In the genomic region with DNA sequence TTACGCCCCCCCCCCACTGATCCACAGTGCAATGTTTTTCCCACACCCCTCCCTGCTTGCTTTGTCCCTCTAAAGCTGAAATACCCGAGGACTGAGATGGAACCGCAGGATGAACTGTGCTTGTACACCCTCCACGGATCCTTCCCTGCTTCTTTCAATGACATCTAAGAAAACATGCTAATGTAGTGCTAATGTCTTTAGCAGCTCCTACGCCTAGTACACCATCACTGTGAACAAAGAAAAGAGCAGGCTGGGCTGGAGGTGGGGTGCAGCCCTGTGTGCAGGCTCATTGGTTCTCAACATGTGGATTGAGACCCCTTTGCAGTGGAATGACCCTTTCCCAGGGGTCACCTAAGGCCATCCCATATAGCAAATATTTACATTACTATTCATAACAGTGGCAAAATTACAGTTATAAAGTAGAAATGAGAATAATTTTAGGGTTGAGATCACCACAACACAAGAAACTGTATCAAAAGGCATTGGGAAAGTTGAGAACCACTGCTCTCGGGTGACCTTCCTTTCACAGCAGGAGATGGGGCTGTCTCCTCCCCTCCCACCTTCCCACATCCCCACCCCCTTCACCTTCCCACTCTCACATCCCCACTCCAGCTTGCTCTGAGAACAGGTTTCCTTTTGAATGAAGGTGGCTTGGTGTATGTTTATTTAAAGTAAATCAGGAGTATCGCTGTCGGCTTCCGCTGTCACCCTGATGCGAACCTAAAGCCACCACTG, we compare ENCODE assay signal across 15 mouse cellular contexts.
DNase-seq lines count a peak whose midpoint lies in the region; ATAC-seq lines count a peak whose summit lies in the region.
"Had no signal": no experiment of that assay in that cellular context is flagged by ENCODE, and none has a peak within 500 bp of the region (broad histone marks: within the 10 kb centered on the region; RNA-seq: fewer than 3 reads in every experiment).

No protein-coding gene starts in this region.

- H3K27ac ChIP-seq in heart, embryonic 11.5 days (ENCODE audit: low read depth, low read length): peak overlapping the region; percentile 86
- H3K27ac ChIP-seq in liver, embryonic 11.5 days (ENCODE audit: low read depth, low read length): peak overlapping the region; percentile 34; the same call in 1 of the 2 replicates
- no peak overlapping the region for H3K27ac ChIP-seq in liver, embryonic 12.5 days
- H3K27ac ChIP-seq in embryonic facial prominence, embryonic 12.5 days: peak overlapping the region; percentile 37; the same call in 1 of the 2 replicates
- H3K27ac ChIP-seq in stomach, embryonic 15.5 days: peak overlapping the region; percentile 72
- H3K27ac ChIP-seq: embryonic facial prominence, embryonic 15.5 days; forebrain, embryonic 15.5 days; limb, embryonic 15.5 days had no signal

- H3K4me1 ChIP-seq in heart, embryonic 11.5 days (ENCODE audit: control insufficient read depth, insufficient read depth, low read length): peaks cover 21% of the 10 kb centered on the region
- H3K4me1 ChIP-seq in liver, embryonic 11.5 days (replicated peaks; ENCODE audit: control insufficient read depth, insufficient read depth, low read length): no peaks in the 10 kb centered on the region
- no peaks in the 10 kb centered on the region for H3K4me1 ChIP-seq in liver, embryonic 12.5 days
- peaks cover 16% of the 10 kb centered on the region; the same call in 1 of the 2 replicates for H3K4me1 ChIP-seq in embryonic facial prominence, embryonic 12.5 days
- H3K4me1 ChIP-seq in stomach, embryonic 15.5 days: peaks cover 16% of the 10 kb centered on the region

- no peak for ATAC-seq in heart, embryonic 11.5 days (replicated peaks; ENCODE audit: insufficient number of reproducible peaks, low FRiP score, low TSS enrichment)
- no peak for ATAC-seq in liver, embryonic 11.5 days (replicated peaks; ENCODE audit: low FRiP score)
- no peak for ATAC-seq in liver, embryonic 12.5 days
- ATAC-seq in embryonic facial prominence, embryonic 12.5 days (ENCODE audit: insufficient number of reproducible peaks, insufficient read depth, low FRiP score, low TSS enrichment): no peak
- ATAC-seq in stomach, embryonic 15.5 days (ENCODE audit: insufficient read depth, low FRiP score, low read depth): no peak
- ATAC-seq: forebrain, embryonic 15.5 days had no signal

- no peak overlapping the region for H3K4me2 ChIP-seq in heart, embryonic 11.5 days
- H3K4me2 ChIP-seq in liver, embryonic 11.5 days: no peak overlapping the region
- no peak overlapping the region for H3K4me2 ChIP-seq in liver, embryonic 12.5 days
- H3K4me2 ChIP-seq in embryonic facial prominence, embryonic 12.5 days (replicated peaks): no peak overlapping the region
- H3K4me2 ChIP-seq in stomach, embryonic 15.5 days: no peak overlapping the region
- H3K4me2 ChIP-seq: embryonic facial prominence, embryonic 15.5 days; limb, embryonic 15.5 days had no signal

- no peaks in the 10 kb centered on the region for H3K36me3 ChIP-seq in heart, embryonic 11.5 days (ENCODE audit: control insufficient read depth, insufficient read depth, low read length)
- H3K36me3 ChIP-seq in liver, embryonic 11.5 days (ENCODE audit: control insufficient read depth, insufficient read depth, low read length): no peaks in the 10 kb centered on the region
- no peaks in the 10 kb centered on the region for H3K36me3 ChIP-seq in liver, embryonic 12.5 days
- no peaks in the 10 kb centered on the region for H3K36me3 ChIP-seq in embryonic facial prominence, embryonic 12.5 days
- no peaks in the 10 kb centered on the region for H3K36me3 ChIP-seq in stomach, embryonic 15.5 days
- H3K36me3 ChIP-seq: embryonic facial prominence, embryonic 15.5 days; forebrain, embryonic 15.5 days; G1E; limb, embryonic 15.5 days had no signal

- H3K27me3 ChIP-seq in heart, embryonic 11.5 days (ENCODE audit: control insufficient read depth, insufficient read depth, low read length): no peaks in the 10 kb centered on the region
- no peaks in the 10 kb centered on the region for H3K27me3 ChIP-seq in liver, embryonic 11.5 days (replicated peaks; ENCODE audit: control insufficient read depth, insufficient read depth, low read length)
- H3K27me3 ChIP-seq in liver, embryonic 12.5 days (replicated peaks): peaks cover 12% of the 10 kb centered on the region; the same call in 1 of the 2 replicates
- H3K27me3 ChIP-seq in embryonic facial prominence, embryonic 12.5 days: no peaks in the 10 kb centered on the region
- no peaks in the 10 kb centered on the region for H3K27me3 ChIP-seq in stomach, embryonic 15.5 days (replicated peaks)
- H3K27me3 ChIP-seq: embryonic facial prominence, embryonic 15.5 days; limb, embryonic 15.5 days had no signal

- H3K9ac ChIP-seq in heart, embryonic 11.5 days (ENCODE audit: low read depth, low read length): no peak overlapping the region; the same call in 1 of the 2 replicates
- H3K9ac ChIP-seq in liver, embryonic 11.5 days (ENCODE audit: low read depth, low read length): no peak overlapping the region
- H3K9ac ChIP-seq in liver, embryonic 12.5 days: no peak overlapping the region
- H3K9ac ChIP-seq in embryonic facial prominence, embryonic 12.5 days: no peak overlapping the region
- H3K9ac ChIP-seq in stomach, embryonic 15.5 days: no peak overlapping the region
- H3K9ac ChIP-seq: embryonic facial prominence, embryonic 15.5 days; forebrain, embryonic 15.5 days; limb, embryonic 15.5 days had no signal

- WGBS in heart, embryonic 11.5 days (ENCODE audit: insufficient replicate concordance): 76% methylated on average over 10 of the region's 10 CpGs
- WGBS in liver, embryonic 11.5 days: 77% methylated on average over 10 of the region's 10 CpGs
- WGBS in liver, embryonic 12.5 days (ENCODE audit: insufficient replicate concordance): 65% methylated on average over 10 of the region's 10 CpGs
- WGBS in embryonic facial prominence, embryonic 12.5 days: 73% methylated on average over 10 of the region's 10 CpGs
- 65% methylated on average over 10 of the region's 10 CpGs for WGBS in stomach, embryonic 15.5 days

- intact Hi-C loops in heart, postnatal 36 days (cut with DNase I): no loop called here

- no peak overlapping the region for H3K4me3 ChIP-seq in heart, embryonic 11.5 days (ENCODE audit: low read depth, low read length)
- H3K4me3 ChIP-seq in liver, embryonic 11.5 days (ENCODE audit: low read depth, low read length): no peak overlapping the region
- no peak overlapping the region for H3K4me3 ChIP-seq in liver, embryonic 12.5 days
- no peak overlapping the region for H3K4me3 ChIP-seq in embryonic facial prominence, embryonic 12.5 days
- H3K4me3 ChIP-seq in stomach, embryonic 15.5 days (replicated peaks): no peak overlapping the region
- H3K4me3 ChIP-seq: embryonic facial prominence, embryonic 15.5 days; forebrain, embryonic 15.5 days; limb, embryonic 15.5 days had no signal

- no peak for DNase-seq in heart, postnatal 36 days
- DNase-seq in liver, embryonic 11.5 days (ENCODE audit: low spot score): no peak
- no peak for DNase-seq in cerebellum, adult 11 months
- DNase-seq in adipocyte (ENCODE audit: low spot score): no peak
- DNase-seq: kidney, adult 9 months; right cerebral cortex, postnatal 4 days; thymus, postnatal 36 days had no signal

- no peaks in the 10 kb centered on the region for H3K9me3 ChIP-seq in heart, embryonic 11.5 days (replicated peaks; ENCODE audit: control insufficient read depth, low read length)
- no peaks in the 10 kb centered on the region for H3K9me3 ChIP-seq in liver, embryonic 11.5 days (ENCODE audit: control insufficient read depth, low read length)
- H3K9me3 ChIP-seq in liver, embryonic 12.5 days (replicated peaks): no peaks in the 10 kb centered on the region
- H3K9me3 ChIP-seq in embryonic facial prominence, embryonic 12.5 days: no peaks in the 10 kb centered on the region
- no peaks in the 10 kb centered on the region for H3K9me3 ChIP-seq in stomach, embryonic 15.5 days
- H3K9me3 ChIP-seq: embryonic facial prominence, embryonic 15.5 days; forebrain, embryonic 15.5 days; limb, embryonic 15.5 days had no signal
